Mouse (Mus musculus) cerebellum, postnatal 4 days (tissue): Measurements from ENCODE around the gene Prpf38a.
A peak's percentile ranks its signal among the peaks of the same experiment; 100 is the strongest.

Experiments
- DNase-seq, 2 experiments: peaks; one replicate each; pipeline ENCODE4 v3.0.0; 2022; ENCODE audit warnings: low spot score in 2 of 2, mixed read lengths in 1 of 2

The Prpf38a gene

GRCm38 (mm10) chr4:108578840-108579742 is at the start of gene Prpf38a, which contains the start of gene Orc1:
TSS of gene Prpf38a (minus strand) at chr4:108579336.
TSS of gene Orc1 (plus strand) at chr4:108579423.
- peak; percentile 88 to 97 for DNase-seq

- no peak for DNase-seq
Observed at GRCm38 (mm10) chr4:108627066-108627465, 47.9 kb upstream of the Prpf38a start.

DNA sequence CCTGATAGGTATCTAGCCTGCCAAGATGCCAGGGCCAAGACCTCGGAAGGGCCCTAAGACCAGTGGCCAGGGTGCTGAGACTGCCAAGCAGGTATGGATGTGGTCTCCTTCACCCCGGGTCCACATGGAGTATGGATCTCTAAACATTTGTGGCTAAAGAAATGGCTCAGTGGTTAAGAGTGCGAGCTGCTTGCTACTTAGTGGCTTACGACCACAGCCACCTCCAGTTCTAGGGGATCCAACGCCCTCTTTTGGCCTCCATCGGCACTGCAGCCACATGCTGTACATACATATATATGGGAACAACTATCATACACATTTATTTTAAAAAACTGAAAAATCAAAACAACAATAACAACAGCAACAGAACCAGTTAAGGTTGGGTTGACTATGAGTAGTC is 42.4 kb upstream of the Prpf38a start:
- no peak for DNase-seq

DNA sequence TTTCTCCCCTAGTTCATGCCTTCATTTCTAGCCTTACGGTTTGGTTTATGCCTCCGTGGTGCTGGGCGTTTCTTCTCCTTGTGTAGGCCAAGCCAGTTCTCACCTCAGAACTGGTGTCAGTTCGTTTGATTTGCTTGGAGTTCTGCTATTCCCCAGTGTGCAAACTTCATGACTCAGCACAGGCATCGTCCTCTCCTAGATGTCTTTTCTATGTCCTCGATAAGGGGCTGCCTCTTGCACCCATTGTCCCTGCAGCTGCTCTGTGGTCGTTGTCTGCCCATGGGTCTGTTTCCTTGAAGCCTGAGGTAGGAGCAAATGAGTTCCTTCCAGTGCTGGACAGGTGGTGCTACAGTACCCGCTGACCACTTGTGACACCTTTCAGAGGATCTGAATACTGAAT is 41.4 kb upstream of the Prpf38a start:
- DNase-seq, result no peak

- peak; percentile 70 to 85 for DNase-seq
Observed at GRCm38 (mm10) chr4:108619587-108620341, 40.6 kb upstream of the Prpf38a start, which contains the start of gene Cc2d1b. TSS of gene Cc2d1b (plus strand) at chr4:108619940.

- DNase-seq, result no peak
Observed at GRCm38 (mm10) chr4:108619165-108619564, 40.0 kb upstream of the Prpf38a start.

DNA sequence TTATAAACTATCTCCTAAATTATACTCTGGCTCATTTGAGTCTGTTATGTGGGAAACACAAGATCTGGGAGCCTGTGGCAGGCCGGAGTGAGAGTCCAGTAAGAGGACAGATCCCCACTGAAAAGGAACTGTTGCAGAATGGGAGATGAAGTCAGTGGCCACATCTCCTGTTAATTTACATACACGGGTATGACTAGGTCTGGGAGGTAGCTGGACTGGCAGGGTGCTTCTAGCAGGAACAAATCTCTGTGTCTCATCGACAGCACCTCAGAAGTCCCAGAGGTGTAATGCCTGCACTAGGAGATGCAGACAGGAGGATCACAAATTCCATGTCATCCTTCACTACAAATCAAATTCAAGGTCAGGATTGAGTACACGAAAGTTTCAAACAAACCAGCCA is 39.5 kb upstream of the Prpf38a start:
- DNase-seq, result no peak

DNA sequence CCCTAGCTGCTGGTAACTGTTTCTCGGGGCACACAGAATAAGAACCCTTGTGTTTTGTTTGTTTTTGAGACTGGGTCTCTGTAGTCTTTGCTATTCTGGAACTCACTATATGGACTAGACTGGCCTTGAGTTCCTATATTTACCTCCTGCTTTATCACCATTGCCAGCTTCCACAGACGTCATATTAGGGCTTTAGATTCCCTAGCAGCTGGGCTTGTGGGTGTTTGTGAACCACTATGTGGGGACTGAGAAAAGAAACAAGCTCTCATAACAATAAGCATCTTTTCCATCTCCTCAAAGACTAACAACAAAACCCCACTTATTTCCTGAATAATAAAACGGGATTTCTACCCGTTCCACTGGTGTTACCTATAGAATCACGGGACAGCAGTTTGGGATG is 31.8 kb upstream of the Prpf38a start:
- DNase-seq, result no peak

GRCm38 (mm10) chr4:108608651-108609050 is 29.5 kb upstream of the Prpf38a start:
- DNase-seq, result no peak

DNA sequence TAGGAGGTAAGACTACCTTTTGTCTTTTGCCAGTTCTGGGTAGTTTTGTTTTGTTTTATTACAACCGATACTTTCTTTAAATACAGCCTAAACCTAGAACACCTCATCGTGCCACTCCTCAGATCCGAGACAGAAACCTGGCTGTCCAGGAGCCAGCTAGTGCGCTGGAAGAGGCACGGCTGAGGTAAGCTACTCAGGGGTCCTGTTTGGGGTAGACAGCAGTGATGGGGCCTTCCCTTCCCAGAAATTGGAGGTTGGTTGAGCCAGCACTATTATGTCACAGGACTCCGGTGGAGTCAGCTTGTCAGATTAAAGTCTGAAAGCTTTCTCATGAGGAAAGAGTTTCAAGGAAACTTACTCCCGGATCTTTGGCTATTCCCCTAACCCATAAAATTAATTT is 22.7 kb upstream of the Prpf38a start:
- no peak for DNase-seq

DNA sequence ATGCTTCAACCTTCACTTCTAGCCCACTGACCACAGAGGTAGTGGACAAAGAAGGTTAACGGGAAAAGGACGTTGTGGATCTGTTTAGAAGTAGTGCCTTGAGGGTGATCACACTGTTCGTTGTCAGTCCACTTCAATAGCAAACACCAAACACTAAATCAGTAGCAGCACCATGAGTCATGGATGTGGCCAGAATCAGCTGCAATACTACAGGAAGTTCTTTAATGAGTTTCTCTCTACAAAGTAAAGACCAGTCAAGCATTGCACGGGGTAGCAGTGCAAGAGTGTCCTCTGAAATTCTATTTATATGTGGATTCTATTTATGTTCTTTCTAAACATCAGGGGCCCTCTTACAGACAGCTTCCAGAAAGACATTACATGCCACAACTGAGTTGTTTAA is 19.2 kb upstream of the Prpf38a start:
- no peak for DNase-seq

DNA sequence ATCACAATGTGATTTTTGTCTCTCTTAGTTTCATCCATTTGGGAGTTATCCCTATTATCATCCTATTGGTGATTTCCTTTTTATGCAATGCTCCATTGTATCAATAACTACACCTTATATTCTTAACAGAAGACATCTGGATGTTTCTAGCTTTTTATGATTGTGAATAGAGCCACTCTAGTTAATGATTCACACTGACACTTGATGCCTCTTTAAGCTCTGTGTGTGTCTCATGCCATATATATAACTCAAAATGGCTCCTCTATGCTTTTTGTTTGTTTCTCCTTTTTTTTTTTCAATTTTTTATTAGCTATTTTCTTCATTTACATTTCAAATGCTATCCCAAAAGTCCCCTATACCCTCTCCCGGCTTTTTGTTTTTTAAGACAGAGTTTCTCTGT is 16.6 kb upstream of the Prpf38a start:
- no peak for DNase-seq

- DNase-seq, result no peak
Observed at GRCm38 (mm10) chr4:108593376-108593775, 14.2 kb upstream of the Prpf38a start.

- no peak for DNase-seq
Observed at GRCm38 (mm10) chr4:108579743-108580411, 741 bp upstream of the Prpf38a start.

- no peak for DNase-seq
Observed at GRCm38 (mm10) chr4:108572644-108573043, 6.5 kb downstream of the Prpf38a start.

DNA sequence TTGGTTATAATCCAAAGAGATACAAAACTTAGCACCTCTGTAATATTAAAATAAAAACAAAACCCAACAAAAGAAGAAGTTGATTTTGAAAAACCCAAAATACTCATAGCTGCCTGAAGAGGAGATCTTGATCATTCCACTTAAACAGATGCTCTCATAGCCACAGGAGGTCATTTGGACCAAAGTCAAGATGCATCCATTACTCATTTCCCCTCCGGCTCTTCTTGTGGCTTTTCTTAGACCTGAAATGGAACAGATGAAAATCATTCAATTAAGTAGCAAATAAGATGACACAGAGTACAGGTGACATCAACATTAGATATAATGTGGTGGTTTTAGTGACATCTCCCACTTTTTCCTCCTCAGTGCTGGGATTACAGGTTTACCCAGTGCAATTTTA is 14.1 kb downstream of the Prpf38a start:
- no peak for DNase-seq

DNA sequence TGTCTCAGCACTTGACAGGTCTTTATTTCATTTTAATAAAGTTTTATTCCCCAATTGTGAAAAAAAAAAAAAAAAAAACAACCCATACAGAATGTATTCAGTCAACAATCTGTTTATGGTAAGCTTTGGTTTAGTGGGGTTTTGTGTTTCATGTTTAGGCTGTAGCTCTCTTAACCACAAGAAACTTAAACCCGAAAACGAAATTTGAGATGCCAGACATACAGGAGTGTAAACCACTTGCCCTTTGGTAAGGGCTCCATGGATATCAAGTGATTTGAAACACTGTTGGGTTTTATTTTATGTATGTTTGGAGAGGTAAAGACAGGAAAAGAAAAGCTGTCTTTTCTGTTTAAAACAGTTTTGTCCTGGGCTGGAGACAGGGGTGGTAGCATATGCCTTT is 39.4 kb downstream of the Prpf38a start:
- DNase-seq, result no peak
